Mouse (Mus musculus): ENCODE measurements around the gene Xirp1.

Gene Xirp1

GRCm38 (mm10) chr9:119972166-119972565, 51.2 kb downstream of the Xirp1 start:
- DNase-seq (ENCODE audit: low spot score in 2 of 2) = no peak

DNA sequence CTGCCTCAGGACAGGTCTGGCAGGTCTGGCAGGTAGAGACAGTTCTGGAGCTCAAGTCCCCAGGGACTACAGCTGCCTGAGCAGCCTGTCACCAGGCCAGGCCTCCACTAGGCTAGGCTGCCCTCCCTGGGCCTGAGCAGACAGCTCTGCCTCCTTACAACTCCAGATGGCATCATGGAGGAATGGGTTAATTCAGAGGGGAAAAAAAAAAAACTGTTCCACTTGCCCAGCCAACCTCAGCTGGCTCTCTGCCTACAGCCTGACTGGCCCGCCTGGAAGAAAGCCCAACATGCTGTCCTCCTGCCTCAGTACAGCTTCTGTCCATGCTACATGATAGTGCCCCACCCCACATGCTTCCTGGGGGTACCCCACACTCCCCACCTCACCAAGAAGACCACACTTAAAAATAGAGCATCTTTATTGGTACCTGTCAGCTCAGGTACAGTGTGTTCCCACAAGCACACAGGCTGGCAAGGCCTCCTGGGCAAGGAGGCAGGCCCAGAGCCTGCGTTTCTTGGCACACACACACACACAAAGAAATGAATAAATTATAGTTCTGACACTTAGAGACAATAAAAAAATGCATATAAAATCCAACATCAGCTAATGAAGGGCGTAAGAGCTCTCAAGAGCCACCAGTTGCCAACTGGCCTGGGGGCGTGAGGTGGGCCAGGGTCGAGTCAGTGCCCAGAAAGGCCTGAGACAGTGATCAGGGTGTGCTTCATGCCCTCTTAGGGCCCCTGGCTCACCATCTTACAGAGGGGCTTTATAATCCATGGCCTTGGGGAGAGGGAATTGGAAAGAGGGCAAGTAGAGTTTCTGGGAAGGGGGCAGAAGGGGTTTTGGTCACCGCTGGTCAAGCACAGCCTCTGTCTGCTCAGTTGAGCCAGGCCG, 52.4 kb downstream of the Xirp1 start:
- DNase-seq (ENCODE audit: low spot score in 2 of 2) = peak in 1 of 2 experiments; percentile 35

DNA sequence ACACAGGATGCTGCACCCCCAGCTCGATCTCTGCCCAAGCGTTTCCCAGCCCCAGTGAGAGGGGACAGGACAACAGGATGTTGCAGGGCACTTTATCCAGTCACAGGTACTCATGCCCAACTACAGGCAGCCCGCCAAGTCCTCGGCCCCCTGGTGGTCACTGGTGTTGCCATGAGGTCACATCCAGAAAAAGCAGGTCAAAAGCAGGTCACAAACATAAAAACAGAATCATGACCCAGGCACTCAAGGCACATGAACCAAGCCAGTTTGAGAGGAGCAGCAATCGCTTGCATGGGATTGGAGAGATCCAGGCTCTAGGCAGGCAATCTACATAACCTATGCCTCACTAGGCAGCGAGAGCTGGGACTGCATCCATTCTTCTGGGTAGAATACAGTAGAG, 53.2 kb downstream of the Xirp1 start:
- no peak for DNase-seq (ENCODE audit: low spot score in 2 of 2)

DNA sequence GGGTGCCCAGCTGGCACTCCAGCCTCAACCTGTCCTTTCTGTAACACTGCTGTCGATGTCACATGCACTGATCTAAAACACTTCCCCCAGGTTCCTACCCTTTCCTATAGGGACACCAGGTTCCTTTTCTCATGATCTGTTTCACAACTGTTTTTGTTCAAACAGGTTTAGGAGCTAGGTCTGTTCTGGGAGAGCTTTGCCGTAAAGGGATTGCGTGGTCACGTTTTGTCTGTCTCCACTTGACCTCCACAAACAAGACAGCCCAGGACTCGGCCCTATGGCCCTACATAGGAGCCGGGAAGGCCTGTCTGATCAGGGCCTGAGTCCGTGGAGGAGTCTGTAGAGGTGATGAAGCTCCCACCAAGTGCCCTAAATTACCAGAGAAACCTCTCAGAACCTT, 53.6 kb downstream of the Xirp1 start:
- DNase-seq (ENCODE audit: low spot score in 2 of 2) = no peak

DNA sequence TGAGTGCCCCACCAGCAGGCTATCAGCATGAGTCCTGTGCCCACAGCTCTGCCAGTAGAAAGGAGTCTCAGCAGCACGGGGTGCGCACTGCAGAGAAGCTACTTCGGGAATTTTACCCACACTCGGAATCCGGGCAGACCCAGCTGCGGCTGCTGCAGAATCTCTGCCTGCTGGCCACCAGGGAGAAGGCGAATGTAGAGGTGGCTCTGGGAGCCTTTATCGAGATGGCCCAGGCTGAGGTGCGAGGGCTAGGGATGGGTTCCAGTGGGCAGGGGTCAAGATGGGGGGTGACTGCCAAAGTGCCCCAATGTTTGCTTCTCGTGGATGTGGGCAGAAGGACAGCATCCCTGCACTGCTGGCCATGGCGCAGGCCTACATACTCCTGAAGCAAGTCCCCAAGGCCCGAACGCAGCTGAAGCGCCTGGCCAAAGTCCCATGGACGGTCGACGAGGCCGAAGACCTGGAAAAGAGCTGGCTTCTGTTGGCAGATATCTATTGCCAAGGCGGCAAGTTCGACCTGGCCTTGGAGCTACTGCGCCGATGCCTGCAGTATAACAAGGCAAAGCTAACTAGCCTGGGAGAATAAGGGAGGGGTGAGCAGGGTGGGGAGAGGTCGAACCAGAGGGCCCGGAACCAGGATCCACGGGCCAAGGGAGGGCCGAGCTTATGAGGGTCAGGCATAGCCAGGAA, 57.0 kb downstream of the Xirp1 start:
- DNase-seq (ENCODE audit: low spot score in 2 of 2) = no peak

- DNase-seq (ENCODE audit: low spot score in 2 of 2) = no peak
Measured at GRCm38 (mm10) chr9:119965186-119965585, 58.2 kb downstream of the Xirp1 start.

DNA sequence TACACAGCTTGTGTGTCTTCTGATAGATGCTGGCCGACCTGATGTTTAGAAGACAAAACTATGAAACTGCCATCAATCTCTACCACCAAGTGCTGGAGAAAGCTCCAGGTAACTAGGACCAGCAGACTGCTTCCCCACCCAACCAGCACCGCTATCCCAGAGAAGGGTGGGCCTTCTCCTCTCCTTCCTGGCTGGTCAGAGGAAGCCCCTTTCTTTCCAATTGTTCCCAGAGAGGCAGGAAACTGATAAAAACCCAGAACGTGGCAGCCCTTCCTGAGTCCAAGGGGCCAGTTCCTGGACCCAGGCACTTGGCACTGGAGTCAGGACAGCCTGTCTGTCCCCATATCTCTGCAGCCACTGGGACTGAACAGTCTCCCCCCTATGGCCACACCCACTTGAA, 59.2 kb downstream of the Xirp1 start:
- DNase-seq (ENCODE audit: low spot score in 2 of 2) = no peak
